Mouse (Mus musculus): ENCODE data around the gene Kdm6b. TPM values are rescaled to one million over a fixed set of nuclear protein-coding genes. Genes with fewer than 3 reads are reported as not detected.
A peak's percentile ranks its signal among the peaks of the same experiment; 100 is the strongest.

Kdm6b gene
- polyA plus RNA-seq, 1 experiment: 9.3 TPM

GRCm38 (mm10) chr11:69419813-69420553 lies 6.5 kb upstream of the Kdm6b start:
- H3K4me1 ChIP-seq (ENCODE audit: control insufficient read depth, insufficient read depth, low read length): peaks cover 26% of the 10 kb centered on the region
- TF ChIP-seq CTCF (IDR thresholded peaks at IDR 0.05; ENCODE audit: low read depth, low read length) (no peak), POLR2A (IDR thresholded peaks at IDR 0.05; ENCODE audit: borderline replicate concordance, low read depth, low read length) (no peak)

DNA sequence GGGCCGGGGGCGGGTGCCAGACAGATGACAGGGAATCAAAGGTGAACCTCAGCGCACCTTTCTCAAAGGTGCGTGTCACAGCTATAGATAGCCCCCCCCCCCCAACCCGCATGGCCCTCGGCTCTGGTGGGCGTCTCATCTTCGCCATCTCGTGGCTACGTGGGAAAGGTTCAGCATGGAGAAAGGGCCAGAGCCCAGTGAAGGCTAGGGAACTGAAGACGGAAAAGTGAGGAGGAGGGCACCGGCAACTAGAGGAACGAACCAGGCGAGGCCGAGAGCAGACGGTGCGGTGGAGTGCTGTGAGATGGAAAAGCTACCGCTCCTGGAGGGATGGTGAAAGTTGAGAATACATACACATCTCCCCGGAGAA lies 6.0 kb upstream of the Kdm6b start:
- no peak for TF ChIP-seq POLR2A (IDR thresholded peaks at IDR 0.05; ENCODE audit: borderline replicate concordance, low read depth, low read length)
- TF ChIP-seq CTCF (IDR thresholded peaks at IDR 0.05; ENCODE audit: low read depth, low read length): no peak
- Histone ChIP-seq H3K4me3 (ENCODE audit: insufficient read depth, low read length) (peak overlapping the region; percentile 48), H3K4me1 (ENCODE audit: control insufficient read depth, insufficient read depth, low read length) (peaks cover 29% of the 10 kb centered on the region), H3K27ac (ENCODE audit: insufficient read depth, low read depth, low read length) (no peak overlapping the region; the same call in 1 of the 2 replicates)

More at GRCm38 (mm10) chr11:69419813-69420553, 6.5 kb upstream of the Kdm6b start:
- no peak overlapping the region for H3K27ac ChIP-seq (ENCODE audit: insufficient read depth, low read depth, low read length)
- H3K4me3 ChIP-seq (ENCODE audit: insufficient read depth, low read length): peak overlapping the region; percentile 48

- Histone ChIP-seq H3K4me1 (ENCODE audit: control insufficient read depth, insufficient read depth, low read length) (peaks cover 29% of the 10 kb centered on the region), H3K27ac (ENCODE audit: insufficient read depth, low read depth, low read length) (peak overlapping the region; percentile 84), H3K4me3 (ENCODE audit: insufficient read depth, low read length) (peak overlapping the region; percentile 67)
- no peak for TF ChIP-seq POLR2A (IDR thresholded peaks at IDR 0.05; ENCODE audit: borderline replicate concordance, low read depth, low read length)
- TF ChIP-seq CTCF (IDR thresholded peaks at IDR 0.05; ENCODE audit: low read depth, low read length): 0 out of 2 replicates have a peak, but pooled peaks have one; percentile 10
Measured at GRCm38 (mm10) chr11:69418481-69419442, 5.3 kb upstream of the Kdm6b start.

DNA sequence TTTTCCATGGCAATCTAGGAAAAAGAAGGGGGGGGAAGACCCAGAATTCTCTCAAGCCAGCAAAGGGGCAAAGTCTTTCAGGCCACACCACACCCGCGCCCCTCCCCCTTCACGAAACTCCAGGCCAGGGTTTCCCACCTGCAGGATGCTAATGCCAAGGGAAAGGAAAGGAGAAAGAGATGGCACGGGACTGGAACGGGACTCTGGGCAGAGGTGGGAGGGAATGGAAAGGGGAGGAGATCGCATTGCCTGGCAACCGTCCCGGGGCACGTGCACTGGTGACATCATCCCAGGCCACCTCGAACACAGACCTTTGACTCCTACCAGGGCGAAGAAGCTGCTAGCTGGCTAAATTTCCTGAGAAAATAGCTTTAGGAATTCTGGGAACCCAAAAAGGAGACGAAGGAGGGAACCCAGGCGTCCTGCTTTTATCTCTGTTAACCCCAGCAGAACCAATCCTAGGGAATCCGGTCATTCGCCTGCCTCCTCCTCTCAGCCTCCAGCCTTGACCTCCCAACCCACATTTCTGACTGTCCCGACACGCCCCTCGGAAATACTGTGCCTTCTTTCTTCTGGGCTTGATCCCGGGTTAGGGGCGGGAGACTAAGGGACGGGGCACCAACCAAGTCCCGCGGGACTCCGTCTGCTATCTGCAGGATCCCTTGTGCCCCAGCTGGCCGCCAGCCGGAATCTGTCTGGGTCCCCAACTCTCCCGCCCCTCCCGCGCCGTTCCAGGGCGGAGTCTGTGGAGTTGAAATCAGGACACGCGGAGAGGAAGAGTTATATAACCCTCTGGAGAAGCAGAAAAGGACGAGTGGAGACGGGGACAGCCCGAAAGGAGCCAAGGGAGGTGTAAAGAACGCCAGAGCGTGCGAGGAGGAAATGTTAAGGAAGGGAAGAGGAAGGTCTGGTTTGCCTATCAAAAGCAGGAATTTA lies 4.2 kb upstream of the Kdm6b start:
- TF ChIP-seq POLR2A (IDR thresholded peaks at IDR 0.05; ENCODE audit: borderline replicate concordance, low read depth, low read length) (no peak; the same call in 1 of the 2 replicates), CTCF (IDR thresholded peaks at IDR 0.05; ENCODE audit: low read depth, low read length) (no peak)
- Histone ChIP-seq H3K4me1 (ENCODE audit: control insufficient read depth, insufficient read depth, low read length) (peaks cover 27% of the 10 kb centered on the region), H3K4me3 (ENCODE audit: insufficient read depth, low read length) (peak overlapping the region; percentile 67), H3K27ac (ENCODE audit: insufficient read depth, low read depth, low read length) (peak overlapping the region; percentile 84)

- TF ChIP-seq CTCF (IDR thresholded peaks at IDR 0.05; ENCODE audit: low read depth, low read length): no peak
- peaks cover 34% of the 10 kb centered on the region for H3K4me1 ChIP-seq (ENCODE audit: control insufficient read depth, insufficient read depth, low read length)
- no peak overlapping the region for H3K27ac ChIP-seq (ENCODE audit: insufficient read depth, low read depth, low read length)
- H3K4me3 ChIP-seq (ENCODE audit: insufficient read depth, low read length): no peak overlapping the region
Measured at GRCm38 (mm10) chr11:69416921-69417448, 3.5 kb upstream of the Kdm6b start.

DNA sequence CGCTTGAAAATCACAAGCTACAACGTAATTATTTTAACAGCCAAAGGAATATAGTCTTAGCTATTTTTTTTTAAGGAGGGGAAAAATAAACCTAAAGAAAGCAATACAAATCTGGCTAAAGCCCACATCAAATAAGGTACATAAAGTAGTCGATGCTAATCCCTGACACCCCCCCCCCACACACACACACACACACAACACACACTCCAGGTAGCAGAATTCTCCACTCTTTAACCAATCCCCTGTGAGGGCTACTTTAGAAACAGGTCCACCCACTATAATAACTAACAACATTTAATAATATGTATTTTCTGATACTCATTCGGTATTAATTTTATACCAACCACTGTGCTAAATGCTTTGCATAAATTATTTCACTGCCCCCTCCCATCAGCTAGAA lies 3.0 kb upstream of the Kdm6b start:
- peaks cover 36% of the 10 kb centered on the region for H3K4me1 ChIP-seq (ENCODE audit: control insufficient read depth, insufficient read depth, low read length)
- H3K4me3 ChIP-seq (ENCODE audit: insufficient read depth, low read length): no peak overlapping the region
- TF ChIP-seq CTCF (IDR thresholded peaks at IDR 0.05; ENCODE audit: low read depth, low read length): no peak
- no peak for TF ChIP-seq POLR2A (IDR thresholded peaks at IDR 0.05; ENCODE audit: borderline replicate concordance, low read depth, low read length)
- no peak overlapping the region for H3K27ac ChIP-seq (ENCODE audit: insufficient read depth, low read depth, low read length)

GRCm38 (mm10) chr11:69415668-69416451 lies 2.4 kb upstream of the Kdm6b start:
- peaks cover 36% of the 10 kb centered on the region for H3K4me1 ChIP-seq (ENCODE audit: control insufficient read depth, insufficient read depth, low read length)
- no peak for TF ChIP-seq POLR2A (IDR thresholded peaks at IDR 0.05; ENCODE audit: borderline replicate concordance, low read depth, low read length)
- no peak for TF ChIP-seq CTCF (IDR thresholded peaks at IDR 0.05; ENCODE audit: low read depth, low read length)
- no peak overlapping the region for H3K4me3 ChIP-seq (ENCODE audit: insufficient read depth, low read length)
- H3K27ac ChIP-seq (ENCODE audit: insufficient read depth, low read depth, low read length): no peak overlapping the region

DNA sequence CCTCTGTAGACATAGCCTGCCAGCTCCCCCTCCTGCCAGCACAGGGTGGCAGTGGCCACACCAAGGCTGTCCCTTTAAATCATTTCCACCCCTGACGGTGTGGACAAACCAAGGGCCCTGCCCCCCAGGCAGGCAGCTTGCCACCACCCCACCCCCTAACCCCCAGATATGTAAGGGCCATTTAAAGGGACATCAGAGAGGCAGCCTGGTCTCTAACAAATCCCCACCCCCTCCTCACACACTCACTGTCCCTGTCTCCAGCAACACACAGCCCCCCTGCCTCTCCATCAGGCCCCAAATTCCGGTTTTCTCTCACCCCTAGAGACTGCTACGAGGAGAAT lies 1.8 kb upstream of the Kdm6b start:
- H3K4me3 ChIP-seq (ENCODE audit: insufficient read depth, low read length): no peak overlapping the region
- peaks cover 33% of the 10 kb centered on the region for H3K4me1 ChIP-seq (ENCODE audit: control insufficient read depth, insufficient read depth, low read length)
- H3K27ac ChIP-seq (ENCODE audit: insufficient read depth, low read depth, low read length): no peak overlapping the region
- TF ChIP-seq POLR2A (IDR thresholded peaks at IDR 0.05; ENCODE audit: borderline replicate concordance, low read depth, low read length): no peak
- no peak for TF ChIP-seq CTCF (IDR thresholded peaks at IDR 0.05; ENCODE audit: low read depth, low read length)

Measured in bone marrow macrophage, adult 2 months (primary cell).